Mouse (Mus musculus) cerebellum, postnatal 4 days (tissue): ENCODE measurements at regions not wholly inside any gene's neighbourhood (a gene's known extent, or its start where the extent isn't known, plus 50 kb on each side); places are given as distances from the start of the nearest gene placed in this dataset.

ENCODE experiments used
- DNase-seq, 2 experiments: peaks; one replicate each; pipeline ENCODE4 v3.0.0; 2022; ENCODE audit warnings: low spot score in 2 of 2, mixed read lengths in 1 of 2

DNA sequence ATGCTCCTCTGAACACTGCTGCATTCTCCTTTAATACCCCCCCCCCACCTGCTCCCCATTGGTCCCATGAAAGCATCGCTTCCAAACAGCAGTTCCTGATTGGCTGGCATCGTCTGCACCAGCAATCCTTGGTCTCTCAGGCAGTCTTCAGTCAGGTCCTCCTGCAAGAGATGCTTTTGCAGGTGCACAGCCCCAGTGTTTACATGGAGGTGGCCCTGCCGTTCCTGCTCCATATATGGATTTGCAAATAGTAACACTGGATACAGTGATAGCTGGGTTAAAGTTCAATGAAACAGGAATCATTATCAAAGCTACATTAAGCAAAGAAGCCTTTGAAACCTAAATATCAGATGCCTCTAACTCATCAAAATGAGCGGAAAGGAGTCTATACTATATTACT, 170.1 kb upstream of the Fat1 start:
- no peak for DNase-seq

- DNase-seq = no peak
These were observed 169.6 kb upstream of the Fat1 start for GRCm38 (mm10) chr8:44765677-44766076.

- DNase-seq = no peak
These were observed 169.0 kb upstream of the Fat1 start for GRCm38 (mm10) chr8:44766111-44766873.

- DNase-seq = no peak
These were observed 168.0 kb upstream of the Fat1 start for GRCm38 (mm10) chr8:44767271-44767670.

DNA sequence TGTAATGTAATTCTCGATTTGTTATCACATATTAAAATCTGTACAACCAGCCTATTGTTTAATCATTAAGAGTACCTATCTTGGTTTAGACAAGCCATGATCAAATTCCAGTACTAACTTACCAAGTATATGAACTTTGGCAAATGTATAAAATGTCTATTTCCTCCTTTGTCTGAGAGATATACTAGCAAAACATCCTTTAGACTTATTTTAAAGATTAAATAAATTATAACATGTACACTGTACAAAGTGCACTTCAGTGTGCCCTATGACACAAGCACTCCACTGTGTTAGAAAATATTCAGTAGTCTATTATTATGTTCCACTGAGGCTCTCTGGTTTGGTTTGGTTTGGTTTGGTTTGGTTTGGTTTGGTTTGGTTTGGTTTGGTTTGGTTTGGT, 156.0 kb upstream of the Fat1 start:
- no peak for DNase-seq

DNA sequence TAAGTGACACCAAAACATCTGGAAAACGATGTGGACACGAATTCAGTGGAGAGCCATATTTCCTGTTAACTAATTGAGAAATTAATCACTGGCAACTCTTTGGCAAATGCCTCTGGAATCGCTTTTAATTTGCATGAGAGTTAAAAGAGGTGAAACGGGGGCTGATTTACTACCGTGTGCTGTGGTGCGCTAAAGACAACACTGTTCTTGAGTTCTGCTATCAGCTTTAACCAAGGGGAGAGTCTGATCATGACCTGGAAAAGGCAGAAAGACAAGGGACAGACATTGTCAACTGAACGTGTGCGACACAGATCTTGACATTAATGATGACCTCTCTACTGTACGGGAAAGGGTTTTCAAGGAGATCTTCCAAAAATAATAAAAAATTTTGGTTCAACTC, 152.8 kb upstream of the Fat1 start:
- DNase-seq = no peak

GRCm38 (mm10) chr8:44785161-44785560, 150.1 kb upstream of the Fat1 start:
- DNase-seq = no peak

- no peak for DNase-seq
These were observed 148.5 kb upstream of the Fat1 start for GRCm38 (mm10) chr8:44786740-44787139.

GRCm38 (mm10) chr8:44788290-44788689, 147.0 kb upstream of the Fat1 start:
- no peak for DNase-seq

DNA sequence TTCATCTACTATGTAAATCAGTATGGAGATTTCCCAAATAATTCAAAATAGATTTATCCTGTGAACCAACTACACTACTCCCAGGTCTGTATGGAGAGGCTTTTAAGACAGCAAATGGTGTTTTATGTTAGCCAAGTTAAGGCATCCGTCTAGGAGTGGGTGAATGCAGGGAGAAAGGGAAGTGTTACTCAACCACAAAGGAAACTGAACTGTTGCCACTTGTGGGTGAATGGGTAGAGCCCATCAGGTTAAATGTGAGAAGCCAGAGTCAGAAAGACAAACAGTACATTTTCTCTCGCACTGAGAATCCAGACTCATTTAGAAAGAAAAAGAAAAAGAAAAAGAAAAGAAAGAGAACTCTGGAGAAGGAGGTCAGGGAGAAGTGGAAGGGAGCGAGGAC, 135.7 kb upstream of the Fat1 start:
- DNase-seq = no peak

DNA sequence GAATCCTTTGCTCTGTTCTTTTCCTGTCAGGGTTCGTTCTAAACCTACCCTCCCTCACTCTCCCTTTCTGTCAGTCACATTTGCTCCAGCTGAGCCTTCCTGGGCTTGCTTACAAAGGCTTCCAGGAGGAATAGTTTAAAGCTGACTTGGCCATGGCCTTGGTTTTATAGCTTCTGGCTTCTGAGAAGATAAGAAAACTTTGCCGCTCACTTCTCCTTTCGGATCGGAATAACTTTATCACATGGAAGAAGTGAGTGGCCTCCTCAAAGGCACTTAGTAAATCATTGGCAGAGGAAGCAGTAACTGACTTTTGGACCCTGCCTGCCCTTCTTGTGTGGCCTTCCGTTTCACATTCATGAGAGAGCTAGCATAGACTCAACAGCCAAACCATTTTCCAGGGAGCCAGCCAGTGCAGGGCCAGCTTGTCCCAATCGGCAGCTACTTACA, 134.4 kb upstream of the Fat1 start:
- DNase-seq = no peak

DNA sequence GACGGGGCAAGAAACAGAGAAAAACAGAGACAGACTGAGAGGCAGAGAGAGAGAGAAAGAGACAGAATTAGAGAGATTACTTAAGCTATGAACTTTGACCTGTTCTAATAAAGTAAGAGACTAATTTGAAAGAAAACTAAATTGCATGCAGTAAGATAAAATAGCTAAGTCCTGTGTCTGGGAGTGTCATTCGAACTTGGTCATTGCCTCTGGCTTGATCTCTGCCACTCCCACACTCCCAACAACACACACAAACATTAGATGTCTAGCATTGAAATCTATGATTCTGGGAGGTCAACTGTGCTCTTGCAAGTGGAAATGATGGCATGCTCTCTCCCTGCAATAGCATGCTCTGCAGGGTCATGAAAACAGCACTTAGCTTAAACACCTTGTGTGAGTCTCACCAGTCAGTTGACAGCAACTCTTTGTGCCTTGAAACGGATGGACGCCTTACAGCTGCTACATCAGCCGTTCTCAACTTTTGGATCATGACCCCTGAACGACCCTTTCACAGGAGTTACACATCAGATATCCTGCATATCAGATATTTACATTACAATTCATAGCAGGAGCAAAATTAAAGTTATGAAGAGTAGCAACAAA, 133.5 kb upstream of the Fat1 start:
- DNase-seq = no peak

DNA sequence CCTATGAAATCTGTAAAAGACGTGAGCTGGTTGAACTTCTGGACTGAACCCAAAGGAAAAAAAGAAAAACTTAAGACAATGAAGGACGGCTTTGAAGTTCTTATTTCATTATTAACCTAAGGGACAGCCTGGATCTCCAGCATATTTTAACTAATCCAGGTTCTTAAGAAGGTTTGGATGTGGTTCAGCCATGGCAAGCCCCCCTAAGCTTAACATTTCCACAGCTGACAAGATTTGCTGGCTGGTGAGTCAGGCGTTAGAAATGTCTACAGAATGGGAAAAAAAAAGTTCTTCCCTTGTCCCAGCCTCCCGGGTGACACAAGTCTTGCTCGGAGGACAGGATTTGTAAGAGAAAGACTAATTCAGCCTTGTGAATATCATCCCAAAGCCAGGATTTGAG, 132.9 kb upstream of the Fat1 start:
- DNase-seq = no peak

GRCm38 (mm10) chr8:44804414-44805178, 130.7 kb upstream of the Fat1 start:
- no peak for DNase-seq

GRCm38 (mm10) chr8:44805179-44805815, 129.9 kb upstream of the Fat1 start:
- DNase-seq = no peak

- DNase-seq = no peak
These were observed 122.9 kb upstream of the Fat1 start for GRCm38 (mm10) chr8:44812360-44812759.

DNA sequence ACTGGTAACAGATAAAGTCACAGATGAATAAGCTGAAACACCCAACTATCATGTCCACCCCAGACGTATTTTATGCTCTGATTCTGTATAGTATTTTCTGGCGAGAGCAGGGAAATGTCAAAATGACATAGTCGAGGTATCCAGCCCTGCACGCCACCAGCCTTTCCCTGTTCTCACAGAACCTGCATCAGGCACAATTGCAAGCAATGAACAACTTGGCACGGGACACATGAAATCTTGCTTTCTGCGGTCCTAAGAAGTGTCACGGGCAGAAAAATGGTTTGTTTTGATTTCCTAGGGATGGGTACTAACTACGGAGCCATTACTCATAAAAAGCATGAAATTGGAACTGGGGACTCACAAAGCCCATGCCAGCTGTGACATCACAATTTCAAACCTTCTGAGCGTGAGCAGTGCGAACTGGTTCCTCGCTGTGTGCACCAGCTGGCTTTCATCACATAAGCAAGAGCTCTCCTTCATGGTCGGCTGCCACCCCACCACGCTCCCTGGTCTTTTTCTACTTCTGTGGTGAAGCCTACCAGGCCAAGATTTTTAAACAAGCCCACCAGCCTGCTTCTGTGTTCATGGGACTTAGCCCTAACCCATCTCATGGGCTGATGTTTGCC, 117.6 kb upstream of the Fat1 start:
- peak in 1 of 2 experiments; percentile 5 for DNase-seq

GRCm38 (mm10) chr8:44819270-44819669, 116.0 kb upstream of the Fat1 start:
- DNase-seq = no peak

GRCm38 (mm10) chr8:44819691-44820090, 115.6 kb upstream of the Fat1 start:
- no peak for DNase-seq

DNA sequence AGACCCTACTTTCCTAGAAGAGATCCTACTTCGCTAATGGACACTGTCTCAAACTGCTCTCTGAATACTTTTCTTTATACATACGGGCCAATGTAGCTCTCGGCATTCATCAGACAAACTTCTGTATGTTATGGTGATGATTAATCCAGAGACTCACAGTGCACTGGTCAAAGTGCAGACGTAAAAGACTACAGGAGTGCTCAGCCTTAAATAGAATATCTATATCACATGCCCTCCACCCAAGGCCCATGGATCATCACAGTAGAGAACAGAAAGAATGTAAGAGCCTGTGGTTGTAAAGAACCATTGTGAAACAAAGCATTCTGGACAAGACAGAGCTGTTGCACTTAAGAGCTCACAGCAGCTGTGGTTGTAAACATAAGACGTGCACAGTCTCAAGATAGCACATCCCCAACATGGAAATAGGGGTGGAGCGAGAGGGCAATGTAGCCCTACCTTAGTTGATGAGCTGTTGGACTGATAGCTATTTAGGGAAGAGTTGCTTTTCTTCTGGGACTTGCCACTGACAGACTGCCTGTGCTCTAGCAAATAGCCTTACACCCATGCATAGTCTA, 110.0 kb upstream of the Fat1 start:
- no peak for DNase-seq

DNA sequence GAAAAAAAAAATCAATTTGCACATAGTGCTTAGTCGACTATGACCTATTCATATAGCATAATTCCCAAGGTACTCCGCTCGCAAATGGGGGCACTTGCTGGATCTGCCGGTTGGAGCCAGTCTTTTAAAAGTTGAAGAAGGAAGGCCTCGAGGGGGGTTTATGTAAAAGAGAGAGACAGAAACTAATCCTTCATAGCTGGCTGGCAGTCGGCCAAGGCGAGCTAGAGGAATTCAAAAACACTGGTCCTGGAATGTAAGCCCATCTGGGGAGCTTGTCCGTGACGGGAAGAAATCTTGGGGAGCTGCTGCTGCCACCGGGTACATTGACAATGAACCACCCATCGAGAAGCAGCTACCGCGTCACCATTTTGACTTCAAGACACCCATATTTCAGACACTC, 108.3 kb upstream of the Fat1 start:
- DNase-seq = peak; percentile 29 to 52
